Mouse (Mus musculus): ENCODE measurements around the gene Ptprm. TPM values are rescaled to one million over a fixed set of nuclear protein-coding genes. Genes with fewer than 3 reads are reported as not detected.
A peak's percentile ranks its signal among the peaks of the same experiment; 100 is the strongest.

The Ptprm gene
- polyA plus RNA-seq, 1 experiment from 2014 or later: 35.9 TPM

GRCm38 (mm10) chr17:66680662-66681061 lies 673.6 kb downstream of the Ptprm start:
- Histone ChIP-seq H3K27ac (ENCODE audit: low read length) (no peak overlapping the region), H3K9ac (replicated peaks; ENCODE audit: low read depth) (no peak overlapping the region), H3K4me3 (ENCODE audit: low read depth, low read length) (no peak overlapping the region), H3K4me2 (replicated peaks; ENCODE audit: low read depth, low read length) (no peak overlapping the region), H3K36me3 (ENCODE audit: insufficient read depth, low read length) (peaks cover 32% of the 10 kb centered on the region; the same call in 1 of the 2 replicates), H3K9me3 (ENCODE audit: low read length) (no peaks in the 10 kb centered on the region), H3K4me1 (ENCODE audit: insufficient read depth, low read depth, low read length) (no peaks in the 10 kb centered on the region), H3K27me3 (replicated peaks; ENCODE audit: insufficient read depth, low read length) (no peaks in the 10 kb centered on the region)
- 33% methylated on average over 4 of the region's 4 CpGs for WGBS
- TF ChIP-seq EP300 (IDR thresholded peaks at IDR 0.05) (no peak), CTCF (IDR thresholded peaks at IDR 0.05) (peak; percentile 89)
- peak; percentile 67 for DNase-seq (ENCODE audit: low spot score)
- ATAC-seq: peak; percentile 48; the same call in 1 of the 2 replicates

DNA sequence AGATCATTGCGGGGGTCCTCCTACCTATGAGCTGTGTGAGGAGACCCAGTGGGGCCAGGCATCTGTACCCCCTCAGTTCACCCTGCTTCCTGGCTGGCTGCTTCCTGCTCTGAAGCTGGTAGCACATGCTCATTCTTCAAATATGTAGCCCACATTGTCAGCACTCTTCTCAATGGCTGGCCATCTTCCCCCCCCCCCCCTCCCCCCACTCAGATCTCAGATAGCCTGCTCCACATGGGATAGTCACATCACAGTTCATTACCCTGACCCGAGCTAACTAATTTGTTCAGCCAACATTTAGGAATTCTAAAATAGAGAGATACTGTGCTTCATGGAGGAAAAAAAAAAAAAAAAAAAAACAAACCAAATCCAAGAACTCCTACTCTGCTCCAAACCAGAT lies 679.6 kb downstream of the Ptprm start:
- Histone ChIP-seq H3K4me1 (ENCODE audit: insufficient read depth, low read depth, low read length) (no peaks in the 10 kb centered on the region), H3K9ac (replicated peaks; ENCODE audit: low read depth) (no peak overlapping the region), H3K4me3 (ENCODE audit: low read depth, low read length) (no peak overlapping the region), H3K36me3 (ENCODE audit: insufficient read depth, low read length) (peaks cover 8% of the 10 kb centered on the region; the same call in 1 of the 2 replicates), H3K4me2 (replicated peaks; ENCODE audit: low read depth, low read length) (no peak overlapping the region), H3K27ac (ENCODE audit: low read length) (no peak overlapping the region), H3K27me3 (replicated peaks; ENCODE audit: insufficient read depth, low read length) (no peaks in the 10 kb centered on the region), H3K9me3 (ENCODE audit: low read length) (no peaks in the 10 kb centered on the region)
- TF ChIP-seq EP300 (IDR thresholded peaks at IDR 0.05): no peak
- TF ChIP-seq CTCF (IDR thresholded peaks at IDR 0.05): no peak
- DNase-seq (ENCODE audit: low spot score) (peak; percentile 33), ATAC-seq (peak; percentile 55; the same call in 1 of the 2 replicates)
- 74% methylated on average over 2 of the region's 2 CpGs for WGBS

DNA sequence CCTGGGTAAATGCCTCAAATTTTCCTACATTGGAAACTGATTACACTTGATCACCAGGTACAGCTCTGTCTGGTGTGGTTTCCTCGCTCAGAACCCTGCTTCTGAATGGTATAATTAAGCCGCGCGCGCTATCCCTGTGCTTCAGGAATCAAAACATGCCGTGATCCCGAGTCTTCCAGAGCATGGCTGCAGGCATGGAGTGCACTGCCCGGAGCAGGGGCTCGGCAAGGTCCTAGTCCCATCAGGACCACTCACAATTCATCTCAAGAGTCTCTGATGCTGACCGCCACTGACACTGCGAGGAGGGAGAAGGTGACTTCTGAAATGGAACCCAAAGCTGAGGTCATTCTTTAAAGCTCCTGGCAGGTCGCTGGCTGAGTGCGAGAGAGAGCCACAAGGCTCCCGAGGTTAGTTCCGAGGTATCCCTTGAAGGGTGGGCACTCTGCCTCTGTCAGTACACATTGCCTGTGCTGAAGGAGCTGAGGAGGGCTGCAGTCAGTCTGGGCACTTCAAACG lies 682.5 kb downstream of the Ptprm start:
- peaks cover 5% of the 10 kb centered on the region; the same call in 1 of the 2 replicates for H3K36me3 ChIP-seq (ENCODE audit: insufficient read depth, low read length)
- H3K4me2 ChIP-seq (replicated peaks; ENCODE audit: low read depth, low read length): no peak overlapping the region
- no peak overlapping the region for H3K9ac ChIP-seq (replicated peaks; ENCODE audit: low read depth)
- DNase-seq (ENCODE audit: low spot score): no peak
- no peaks in the 10 kb centered on the region for H3K4me1 ChIP-seq (ENCODE audit: insufficient read depth, low read depth, low read length)
- no peak overlapping the region for H3K4me3 ChIP-seq (ENCODE audit: low read depth, low read length)
- no peaks in the 10 kb centered on the region for H3K27me3 ChIP-seq (replicated peaks; ENCODE audit: insufficient read depth, low read length)
- no peak for ATAC-seq
- 87% methylated on average over 16 of the region's 16 CpGs for WGBS
- no peak for TF ChIP-seq CTCF (IDR thresholded peaks at IDR 0.05)
- TF ChIP-seq EP300 (IDR thresholded peaks at IDR 0.05): no peak
- H3K9me3 ChIP-seq (ENCODE audit: low read length): no peaks in the 10 kb centered on the region
- H3K27ac ChIP-seq (ENCODE audit: low read length): no peak overlapping the region

DNA sequence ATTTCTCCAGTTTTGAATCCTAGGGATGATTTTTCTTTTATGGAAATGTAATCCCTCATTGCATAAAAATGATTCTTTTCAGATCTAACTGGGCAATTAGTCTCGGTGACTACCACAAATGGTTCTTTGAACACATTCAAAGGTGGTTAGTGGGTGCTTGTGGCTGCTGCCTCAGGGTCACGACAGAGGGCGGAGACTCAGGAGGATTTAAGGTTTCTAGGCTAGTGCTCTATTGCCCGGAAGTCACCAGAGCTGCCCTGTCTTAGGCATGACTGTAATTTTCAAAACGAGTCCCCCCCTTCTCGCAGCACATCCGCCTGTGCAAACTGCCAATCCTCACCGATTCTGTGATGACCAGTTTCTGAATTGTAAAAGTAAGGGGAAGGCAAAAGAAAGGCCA lies 683.0 kb downstream of the Ptprm start:
- H3K36me3 ChIP-seq (ENCODE audit: insufficient read depth, low read length): peaks cover under 1% of the 10 kb centered on the region; the same call in 1 of the 2 replicates
- no peaks in the 10 kb centered on the region for H3K27me3 ChIP-seq (replicated peaks; ENCODE audit: insufficient read depth, low read length)
- no peaks in the 10 kb centered on the region for H3K4me1 ChIP-seq (ENCODE audit: insufficient read depth, low read depth, low read length)
- DNase-seq (ENCODE audit: low spot score) (no peak), ATAC-seq (no peak)
- H3K4me3 ChIP-seq (ENCODE audit: low read depth, low read length): no peak overlapping the region
- WGBS: 79% methylated on average over 8 of the region's 8 CpGs
- TF ChIP-seq CTCF (IDR thresholded peaks at IDR 0.05) (no peak), EP300 (IDR thresholded peaks at IDR 0.05) (no peak)
- no peak overlapping the region for H3K27ac ChIP-seq (ENCODE audit: low read length)
- no peaks in the 10 kb centered on the region for H3K9me3 ChIP-seq (ENCODE audit: low read length)
- H3K4me2 ChIP-seq (replicated peaks; ENCODE audit: low read depth, low read length): no peak overlapping the region
- H3K9ac ChIP-seq (replicated peaks; ENCODE audit: low read depth): no peak overlapping the region

DNA sequence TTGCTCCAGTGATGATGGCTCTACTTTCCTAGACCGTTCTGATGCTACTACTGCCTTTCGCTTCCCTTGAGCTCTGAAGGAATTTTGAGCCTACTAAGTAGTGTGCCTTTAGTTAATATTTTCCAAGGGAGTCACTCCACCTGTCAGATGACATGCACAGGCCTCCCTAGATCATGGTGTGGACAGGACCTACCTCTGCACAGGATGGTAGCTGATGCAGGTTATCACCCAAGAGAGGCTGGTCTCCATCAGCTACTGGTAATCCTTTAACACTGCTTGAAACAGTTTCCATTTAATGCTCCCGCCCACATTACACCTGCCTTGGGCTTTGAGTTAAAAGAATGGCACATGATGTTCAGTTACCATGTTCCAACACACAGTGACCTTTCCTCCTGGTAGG lies 688.5 kb downstream of the Ptprm start:
- TF ChIP-seq CTCF (IDR thresholded peaks at IDR 0.05) (no peak), EP300 (IDR thresholded peaks at IDR 0.05) (no peak)
- Histone ChIP-seq H3K9me3 (ENCODE audit: low read length) (no peaks in the 10 kb centered on the region), H3K4me3 (ENCODE audit: low read depth, low read length) (no peak overlapping the region), H3K4me2 (replicated peaks; ENCODE audit: low read depth, low read length) (no peak overlapping the region), H3K27ac (ENCODE audit: low read length) (no peak overlapping the region), H3K27me3 (replicated peaks; ENCODE audit: insufficient read depth, low read length) (no peaks in the 10 kb centered on the region), H3K9ac (replicated peaks; ENCODE audit: low read depth) (no peak overlapping the region), H3K4me1 (ENCODE audit: insufficient read depth, low read depth, low read length) (no peaks in the 10 kb centered on the region), H3K36me3 (ENCODE audit: insufficient read depth, low read length) (peaks cover 4% of the 10 kb centered on the region; the same call in 1 of the 2 replicates)
- 75% methylated on average over 3 of the region's 3 CpGs for WGBS
- ATAC-seq (no peak), DNase-seq (ENCODE audit: low spot score) (no peak)

- H3K36me3 ChIP-seq (ENCODE audit: insufficient read depth, low read length): peaks cover 4% of the 10 kb centered on the region; the same call in 1 of the 2 replicates
- no peaks in the 10 kb centered on the region for H3K9me3 ChIP-seq (ENCODE audit: low read length)
- no peak overlapping the region for H3K27ac ChIP-seq (ENCODE audit: low read length)
- 89% methylated on average over 3 of the region's 3 CpGs for WGBS
- ATAC-seq (no peak), DNase-seq (ENCODE audit: low spot score) (no peak)
- H3K4me2 ChIP-seq (replicated peaks; ENCODE audit: low read depth, low read length): no peak overlapping the region
- no peaks in the 10 kb centered on the region for H3K4me1 ChIP-seq (ENCODE audit: insufficient read depth, low read depth, low read length)
- no peak for TF ChIP-seq CTCF (IDR thresholded peaks at IDR 0.05)
- no peak for TF ChIP-seq EP300 (IDR thresholded peaks at IDR 0.05)
- no peak overlapping the region for H3K4me3 ChIP-seq (ENCODE audit: low read depth, low read length)
- no peaks in the 10 kb centered on the region for H3K27me3 ChIP-seq (replicated peaks; ENCODE audit: insufficient read depth, low read length)
- H3K9ac ChIP-seq (replicated peaks; ENCODE audit: low read depth): no peak overlapping the region
Observed at GRCm38 (mm10) chr17:66665201-66665756, 689.0 kb downstream of the Ptprm start.
